Mouse (Mus musculus): ENCODE data around the gene Cyp2d34. TPM values are rescaled to one million over a fixed set of nuclear protein-coding genes. Genes with fewer than 3 reads are reported as not detected.

Cyp2d34 gene
- total RNA-seq (2014; fragmentation: Nextera tagmentation) (not detected in 2 replicates), total RNA-seq (2017) (0.06 and 0.11 TPM in 2 replicates), polyA plus RNA-seq (2012) (not detected in 2 replicates)

GRCm38 (mm10) chr15:82620531-82621202 is at the start of gene Cyp2d34:
Cyp2d34 (minus strand) TSS chr15:82620946.
- ATAC-seq (ENCODE audit: extremely low read depth, insufficient number of reproducible peaks, low FRiP score, poor library complexity, severe bottlenecking) (no peak), DNase-seq (ENCODE audit: low spot score) (no peak)
- Histone ChIP-seq H3K4me1 (ENCODE audit: insufficient read depth, low read depth, low read length) (no peaks in the 10 kb centered on the region), H3K36me3 (replicated peaks) (no peaks in the 10 kb centered on the region), H3K27me3 (ENCODE audit: insufficient read depth, low read length) (0 out of 2 replicates have a peak, but pooled peaks cover 2% of the 10 kb centered on the region), H3K9me3 (replicated peaks) (no peaks in the 10 kb centered on the region), H3K4me3 (ENCODE audit: low read depth, low read length) (no peak within 1 kb of the TSS)
- TF ChIP-seq GATA1 (IDR thresholded peaks at IDR 0.05; ENCODE audit: borderline replicate concordance, low read length): no peak
- TF ChIP-seq CTCF (IDR thresholded peaks at IDR 0.05; ENCODE audit: low read depth, low read length): no peak
- TF ChIP-seq POLR2AphosphoS5 (IDR thresholded peaks at IDR 0.05; ENCODE audit: insufficient replicate concordance, low read depth, low read length): no peak
- TF ChIP-seq TAL1 (conservative IDR thresholded peaks at IDR 0.05; ENCODE audit: low read depth, low read length): no peak
- no peak for TF ChIP-seq GATA2 (IDR thresholded peaks at IDR 0.05; ENCODE audit: borderline replicate concordance, low read depth, low read length)

- Histone ChIP-seq H3K4me1 (ENCODE audit: insufficient read depth, low read depth, low read length) (no peaks in the 10 kb centered on the region), H3K36me3 (replicated peaks) (no peaks in the 10 kb centered on the region), H3K27me3 (ENCODE audit: insufficient read depth, low read length) (no peaks in the 10 kb centered on the region; the same call in 1 of the 2 replicates), H3K4me3 (ENCODE audit: low read depth, low read length) (no peak overlapping the region), H3K9me3 (replicated peaks) (peaks cover 4% of the 10 kb centered on the region)
- DNase-seq (ENCODE audit: low spot score): no peak
- TF ChIP-seq POLR2AphosphoS5 (IDR thresholded peaks at IDR 0.05; ENCODE audit: insufficient replicate concordance, low read depth, low read length): no peak
- TF ChIP-seq GATA1 (IDR thresholded peaks at IDR 0.05; ENCODE audit: borderline replicate concordance, low read length): no peak
- no peak for TF ChIP-seq GATA2 (IDR thresholded peaks at IDR 0.05; ENCODE audit: borderline replicate concordance, low read depth, low read length)
- ATAC-seq (ENCODE audit: extremely low read depth, insufficient number of reproducible peaks, low FRiP score, poor library complexity, severe bottlenecking): no peak
Measured at GRCm38 (mm10) chr15:82656346-82656745, 35.6 kb upstream of the Cyp2d34 start.

GRCm38 (mm10) chr15:82644371-82644770 is 23.6 kb upstream of the Cyp2d34 start:
- Histone ChIP-seq H3K36me3 (replicated peaks) (no peaks in the 10 kb centered on the region), H3K4me1 (ENCODE audit: insufficient read depth, low read depth, low read length) (no peaks in the 10 kb centered on the region), H3K27me3 (ENCODE audit: insufficient read depth, low read length) (peaks cover 14% of the 10 kb centered on the region), H3K9me3 (replicated peaks) (no peaks in the 10 kb centered on the region), H3K4me3 (ENCODE audit: low read depth, low read length) (no peak overlapping the region)
- TF ChIP-seq POLR2AphosphoS5 (IDR thresholded peaks at IDR 0.05; ENCODE audit: insufficient replicate concordance, low read depth, low read length) (no peak), GATA1 (IDR thresholded peaks at IDR 0.05; ENCODE audit: borderline replicate concordance, low read length) (no peak), CTCF (IDR thresholded peaks at IDR 0.05; ENCODE audit: low read depth, low read length) (no peak), TAL1 (conservative IDR thresholded peaks at IDR 0.05; ENCODE audit: low read depth, low read length) (no peak), GATA2 (IDR thresholded peaks at IDR 0.05; ENCODE audit: borderline replicate concordance, low read depth, low read length) (no peak)
- no peak for ATAC-seq (ENCODE audit: extremely low read depth, insufficient number of reproducible peaks, low FRiP score, poor library complexity, severe bottlenecking)
- no peak for DNase-seq (ENCODE audit: low spot score)

- ATAC-seq (ENCODE audit: extremely low read depth, insufficient number of reproducible peaks, low FRiP score, poor library complexity, severe bottlenecking) (no peak), DNase-seq (ENCODE audit: low spot score) (no peak)
- no peaks in the 10 kb centered on the region for H3K9me3 ChIP-seq (replicated peaks)
- peaks cover 14% of the 10 kb centered on the region for H3K27me3 ChIP-seq (ENCODE audit: insufficient read depth, low read length)
- no peak overlapping the region for H3K4me3 ChIP-seq (ENCODE audit: low read depth, low read length)
- no peaks in the 10 kb centered on the region for H3K36me3 ChIP-seq (replicated peaks)
- no peak for TF ChIP-seq GATA2 (IDR thresholded peaks at IDR 0.05; ENCODE audit: borderline replicate concordance, low read depth, low read length)
- no peak for TF ChIP-seq CTCF (IDR thresholded peaks at IDR 0.05; ENCODE audit: low read depth, low read length)
- no peak for TF ChIP-seq TAL1 (conservative IDR thresholded peaks at IDR 0.05; ENCODE audit: low read depth, low read length)
- no peak for TF ChIP-seq GATA1 (IDR thresholded peaks at IDR 0.05; ENCODE audit: borderline replicate concordance, low read length)
- no peak for TF ChIP-seq POLR2AphosphoS5 (IDR thresholded peaks at IDR 0.05; ENCODE audit: insufficient replicate concordance, low read depth, low read length)
- H3K4me1 ChIP-seq (ENCODE audit: insufficient read depth, low read depth, low read length): no peaks in the 10 kb centered on the region
Measured at GRCm38 (mm10) chr15:82643771-82644170, 23.0 kb upstream of the Cyp2d34 start.

GRCm38 (mm10) chr15:82642771-82643170 is 22.0 kb upstream of the Cyp2d34 start:
- ATAC-seq (ENCODE audit: extremely low read depth, insufficient number of reproducible peaks, low FRiP score, poor library complexity, severe bottlenecking): no peak
- no peak for DNase-seq (ENCODE audit: low spot score)
- no peaks in the 10 kb centered on the region for H3K4me1 ChIP-seq (ENCODE audit: insufficient read depth, low read depth, low read length)
- H3K36me3 ChIP-seq (replicated peaks): no peaks in the 10 kb centered on the region
- TF ChIP-seq GATA2 (IDR thresholded peaks at IDR 0.05; ENCODE audit: borderline replicate concordance, low read depth, low read length) (no peak), TAL1 (conservative IDR thresholded peaks at IDR 0.05; ENCODE audit: low read depth, low read length) (no peak), CTCF (IDR thresholded peaks at IDR 0.05; ENCODE audit: low read depth, low read length) (no peak), GATA1 (IDR thresholded peaks at IDR 0.05; ENCODE audit: borderline replicate concordance, low read length) (no peak), POLR2AphosphoS5 (IDR thresholded peaks at IDR 0.05; ENCODE audit: insufficient replicate concordance, low read depth, low read length) (no peak)
- no peak overlapping the region for H3K4me3 ChIP-seq (ENCODE audit: low read depth, low read length)
- H3K9me3 ChIP-seq (replicated peaks): no peaks in the 10 kb centered on the region
- H3K27me3 ChIP-seq (ENCODE audit: insufficient read depth, low read length): peaks cover 14% of the 10 kb centered on the region

- DNase-seq (ENCODE audit: low spot score) (no peak), ATAC-seq (ENCODE audit: extremely low read depth, insufficient number of reproducible peaks, low FRiP score, poor library complexity, severe bottlenecking) (no peak)
- Histone ChIP-seq H3K4me3 (ENCODE audit: low read depth, low read length) (no peak overlapping the region), H3K4me1 (ENCODE audit: insufficient read depth, low read depth, low read length) (peaks cover 8% of the 10 kb centered on the region), H3K27me3 (ENCODE audit: insufficient read depth, low read length) (peaks cover 14% of the 10 kb centered on the region), H3K36me3 (replicated peaks) (no peaks in the 10 kb centered on the region), H3K9me3 (replicated peaks) (no peaks in the 10 kb centered on the region)
- no peak for TF ChIP-seq CTCF (IDR thresholded peaks at IDR 0.05; ENCODE audit: low read depth, low read length)
- TF ChIP-seq POLR2AphosphoS5 (IDR thresholded peaks at IDR 0.05; ENCODE audit: insufficient replicate concordance, low read depth, low read length): no peak
- TF ChIP-seq TAL1 (conservative IDR thresholded peaks at IDR 0.05; ENCODE audit: low read depth, low read length): no peak
- TF ChIP-seq GATA1 (IDR thresholded peaks at IDR 0.05; ENCODE audit: borderline replicate concordance, low read length): no peak
Measured at GRCm38 (mm10) chr15:82641921-82642320, 21.2 kb upstream of the Cyp2d34 start.

All from G1E (cell line).